Mouse (Mus musculus) frontal cortex, postnatal 25 days (tissue): ENCODE data around the gene Trio.

ENCODE experiments used
- DNase-seq, 2 experiments: peaks; one replicate each; pipeline ENCODE4 v3.0.0; 2022; ENCODE audit warnings: low spot score in 2 of 2

Trio gene

DNA sequence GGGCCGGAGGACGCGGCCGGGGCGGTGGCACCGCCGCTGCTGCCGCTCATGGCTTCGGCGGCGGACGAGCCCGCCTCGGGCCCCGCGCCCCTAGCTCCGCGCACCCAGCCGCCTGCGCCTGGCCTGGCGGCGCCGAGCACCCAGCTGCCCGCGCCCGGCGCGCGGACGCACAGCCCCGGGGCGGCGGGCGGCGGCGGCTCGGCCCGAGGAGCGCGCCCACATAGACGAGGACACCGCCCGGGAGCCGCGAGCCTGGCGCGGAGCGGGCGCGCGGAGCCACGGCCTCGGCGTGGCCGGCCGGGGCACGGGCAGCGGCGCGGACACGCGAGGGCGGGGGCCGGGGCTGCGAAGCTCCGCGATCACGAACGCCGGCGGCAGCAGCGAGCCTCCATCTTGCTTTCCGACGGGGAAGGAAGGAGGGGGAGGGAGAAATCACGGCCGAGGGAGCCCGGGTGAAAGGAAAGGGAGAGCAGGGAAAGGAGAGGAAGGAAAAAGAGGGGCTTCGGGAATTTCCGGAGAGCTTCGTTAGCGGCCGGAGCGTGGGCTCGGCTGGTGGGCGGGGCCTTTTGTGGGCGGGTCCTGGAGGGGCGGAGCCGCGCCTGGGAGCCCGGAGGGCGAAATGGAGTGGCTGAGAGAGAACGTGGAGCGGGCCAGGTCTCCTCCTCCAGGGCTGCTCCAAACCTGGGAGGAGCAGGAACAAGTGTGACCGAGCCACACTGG is at the start of gene Trio:
Trio (minus strand) TSS at position 402 of the 720 bp plus-strand sequence.
- peak; percentile 92 to 96 for DNase-seq

GRCm38 (mm10) chr15:28074416-28074970 is 48.8 kb upstream of the Trio start:
- DNase-seq, result no peak

GRCm38 (mm10) chr15:28071601-28072000 is 46.0 kb upstream of the Trio start:
- DNase-seq, result no peak

DNA sequence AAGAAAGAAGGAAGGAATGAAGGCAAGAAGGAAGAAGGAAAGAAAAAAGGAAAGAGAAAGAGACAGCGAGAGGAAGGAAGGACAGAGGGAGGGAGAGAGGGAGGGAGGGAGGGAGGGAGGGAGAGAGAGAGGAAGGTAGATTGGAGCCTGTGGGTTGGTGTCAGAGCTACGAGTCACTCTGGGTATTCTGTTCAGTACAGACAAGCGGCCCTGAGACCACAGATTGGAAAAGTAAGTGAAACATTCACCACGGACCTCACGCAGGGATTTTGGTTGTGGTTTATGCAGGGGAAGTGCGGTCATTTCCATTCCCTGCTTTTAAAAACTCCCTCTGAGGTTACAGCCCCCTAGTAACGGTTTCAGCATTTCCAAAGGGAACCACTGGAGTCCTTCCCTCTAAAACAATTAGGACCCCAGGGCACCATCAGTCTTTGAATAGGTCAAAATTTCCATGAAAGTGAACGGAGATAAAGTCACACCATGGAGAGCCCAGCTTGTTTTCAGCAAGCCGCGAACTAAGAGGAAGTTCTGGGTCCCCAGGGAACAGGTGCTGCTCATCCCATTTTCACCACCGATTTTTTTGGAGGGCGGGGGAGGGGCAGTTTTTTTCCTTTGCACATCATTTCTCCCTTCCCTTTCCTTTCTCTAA is 45.2 kb upstream of the Trio start:
- DNase-seq, result no peak

GRCm38 (mm10) chr15:28070221-28070620 is 44.6 kb upstream of the Trio start:
- DNase-seq, result no peak

GRCm38 (mm10) chr15:28067373-28067772 is 41.7 kb upstream of the Trio start:
- no peak for DNase-seq

- no peak for DNase-seq
Observed at GRCm38 (mm10) chr15:28066468-28066867, 40.8 kb upstream of the Trio start.

DNA sequence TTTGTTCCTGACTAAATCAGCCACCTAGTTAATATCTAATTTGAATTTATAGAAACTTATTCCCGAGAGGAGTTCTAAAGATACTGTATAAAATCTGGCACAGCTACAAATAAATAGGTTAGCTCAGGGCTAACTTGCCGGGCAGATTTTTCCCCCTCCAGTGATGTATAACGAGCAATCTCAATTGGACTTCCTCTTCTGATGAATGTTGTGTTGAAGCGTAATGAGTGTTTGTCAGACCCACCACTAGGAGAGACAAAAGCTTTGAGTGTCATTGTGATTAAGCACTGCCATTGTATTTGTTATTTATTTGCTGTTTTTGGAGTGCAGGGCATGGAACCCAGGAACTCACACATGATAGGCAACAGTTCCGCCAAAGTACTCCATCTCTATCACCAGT is 39.9 kb upstream of the Trio start:
- DNase-seq, result no peak

- DNase-seq, result no peak
Observed at GRCm38 (mm10) chr15:28064733-28065088, 39.1 kb upstream of the Trio start.

- DNase-seq, result no peak
Observed at GRCm38 (mm10) chr15:28064081-28064732, 38.6 kb upstream of the Trio start.

DNA sequence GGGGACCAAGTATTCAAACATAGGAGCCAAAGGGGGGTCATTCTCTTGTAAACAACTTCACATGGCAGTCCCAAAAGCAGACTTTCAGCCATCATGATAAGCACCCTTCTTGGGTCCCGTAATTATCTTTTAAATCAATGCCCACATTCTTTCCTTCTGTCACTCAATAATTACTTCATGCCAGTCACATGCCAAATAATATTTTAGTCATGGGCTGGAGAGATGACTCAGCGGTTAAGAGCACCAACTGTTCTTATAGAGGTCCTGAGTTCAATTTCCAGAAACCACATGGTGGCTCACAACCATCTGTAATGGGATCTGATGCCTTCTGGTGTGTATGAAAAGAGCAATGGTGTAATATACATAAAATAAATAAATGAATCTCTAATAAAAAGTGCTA is 37.8 kb upstream of the Trio start:
- DNase-seq, result no peak

- no peak for DNase-seq
Observed at GRCm38 (mm10) chr15:28062016-28062415, 36.4 kb upstream of the Trio start.

- no peak for DNase-seq
Observed at GRCm38 (mm10) chr15:28060977-28061376, 35.3 kb upstream of the Trio start.

DNA sequence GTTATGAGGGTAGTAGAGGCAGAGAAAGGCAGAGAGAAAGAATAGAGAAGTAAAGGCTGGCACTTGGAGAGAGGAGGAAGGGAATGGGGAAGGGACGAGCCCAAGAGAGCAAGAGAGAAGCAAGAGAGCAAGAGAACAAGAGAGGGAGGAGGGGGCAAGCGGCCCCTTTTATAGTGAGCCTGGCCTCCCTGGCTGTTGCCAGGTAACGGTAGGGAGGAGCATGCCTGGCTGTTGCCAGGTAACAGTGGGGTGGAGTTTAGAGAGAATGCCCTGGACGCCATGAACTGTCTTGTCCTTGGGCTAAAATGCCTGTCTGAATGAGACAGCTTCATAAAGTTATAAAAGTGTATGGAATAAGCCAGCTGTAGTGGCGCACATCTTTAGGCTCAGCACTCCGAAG is 34.8 kb upstream of the Trio start:
- DNase-seq, result no peak

- DNase-seq, result no peak
Observed at GRCm38 (mm10) chr15:28057545-28057944, 31.9 kb upstream of the Trio start.

DNA sequence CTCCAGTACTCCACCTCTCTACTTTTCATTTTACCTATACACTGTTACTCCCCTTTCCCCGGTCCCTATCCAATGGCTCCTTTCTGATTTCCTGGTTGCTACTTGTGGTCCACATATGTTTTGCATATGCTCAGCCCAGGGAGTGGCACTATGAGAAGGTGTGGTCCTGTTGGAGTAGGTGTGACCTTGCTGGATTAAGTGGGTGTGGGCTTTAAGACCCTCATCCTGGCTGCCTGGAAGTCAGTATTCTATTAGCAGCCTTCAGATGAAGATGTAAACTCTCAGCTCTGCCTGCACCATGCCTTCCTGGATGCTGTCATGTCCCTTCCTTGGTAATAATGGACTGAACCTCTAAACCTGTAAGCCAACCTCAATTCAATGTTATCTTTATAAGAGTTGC is 29.1 kb upstream of the Trio start:
- no peak for DNase-seq

- no peak for DNase-seq
Observed at GRCm38 (mm10) chr15:28054111-28054510, 28.5 kb upstream of the Trio start.

DNA sequence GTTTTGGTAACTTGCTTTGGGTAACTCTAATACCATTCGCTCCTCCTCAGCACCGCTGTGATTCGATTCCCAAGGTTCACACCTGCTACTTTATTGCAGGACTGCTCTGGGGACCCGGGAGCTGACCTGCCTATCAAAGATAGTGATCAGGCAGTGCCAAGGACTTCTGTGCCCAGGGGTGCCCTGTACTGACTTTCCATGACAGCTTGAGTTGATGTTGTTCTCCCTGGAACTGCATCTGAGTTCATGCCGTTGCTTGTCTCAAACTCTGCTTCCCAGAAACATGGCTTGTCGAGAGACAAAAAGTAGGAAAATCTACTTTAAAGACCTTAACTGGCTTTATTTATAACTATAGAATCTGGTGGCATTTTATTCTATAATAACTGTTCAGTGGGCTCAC is 27.6 kb upstream of the Trio start:
- no peak for DNase-seq

DNA sequence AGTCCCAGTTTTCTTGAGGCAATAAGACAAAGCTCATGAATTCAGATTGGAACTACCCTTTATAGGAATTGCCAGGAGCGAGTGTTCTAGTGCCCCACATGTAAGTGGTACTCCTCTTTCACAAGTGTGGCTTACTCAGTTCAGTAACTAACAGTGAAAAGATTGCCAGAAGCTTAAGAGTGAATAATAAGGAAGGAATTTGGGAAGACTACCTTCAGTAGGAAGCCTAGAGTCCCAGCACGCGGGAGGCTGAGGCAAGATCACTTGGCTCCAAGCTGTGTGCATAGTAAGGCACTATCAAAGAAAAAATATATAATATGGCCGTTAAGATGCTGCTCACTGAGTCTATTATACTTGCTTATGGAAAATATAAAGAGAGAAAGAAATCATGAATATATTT is 26.2 kb upstream of the Trio start:
- no peak for DNase-seq

GRCm38 (mm10) chr15:28051104-28051625 is 25.5 kb upstream of the Trio start:
- DNase-seq, result no peak

DNA sequence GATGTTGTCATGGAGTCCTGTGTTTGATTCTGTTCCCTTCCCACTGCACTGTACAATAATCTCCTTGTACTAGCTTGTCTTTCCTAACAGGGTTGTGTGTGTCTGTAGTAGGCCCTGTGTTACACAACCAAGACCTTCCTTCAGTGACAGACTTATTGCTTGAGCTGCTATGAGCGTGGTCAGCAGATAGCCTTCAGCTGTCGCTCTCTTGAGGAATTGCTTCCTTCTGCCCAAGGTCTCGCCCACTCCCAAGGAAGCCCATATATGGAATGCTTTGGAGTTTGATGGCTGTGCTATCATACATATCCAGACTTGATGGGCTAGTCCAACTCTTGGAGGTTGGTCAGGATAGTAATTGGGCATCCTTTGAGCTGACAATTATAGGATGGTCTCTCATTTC is 22.1 kb upstream of the Trio start:
- no peak for DNase-seq

DNA sequence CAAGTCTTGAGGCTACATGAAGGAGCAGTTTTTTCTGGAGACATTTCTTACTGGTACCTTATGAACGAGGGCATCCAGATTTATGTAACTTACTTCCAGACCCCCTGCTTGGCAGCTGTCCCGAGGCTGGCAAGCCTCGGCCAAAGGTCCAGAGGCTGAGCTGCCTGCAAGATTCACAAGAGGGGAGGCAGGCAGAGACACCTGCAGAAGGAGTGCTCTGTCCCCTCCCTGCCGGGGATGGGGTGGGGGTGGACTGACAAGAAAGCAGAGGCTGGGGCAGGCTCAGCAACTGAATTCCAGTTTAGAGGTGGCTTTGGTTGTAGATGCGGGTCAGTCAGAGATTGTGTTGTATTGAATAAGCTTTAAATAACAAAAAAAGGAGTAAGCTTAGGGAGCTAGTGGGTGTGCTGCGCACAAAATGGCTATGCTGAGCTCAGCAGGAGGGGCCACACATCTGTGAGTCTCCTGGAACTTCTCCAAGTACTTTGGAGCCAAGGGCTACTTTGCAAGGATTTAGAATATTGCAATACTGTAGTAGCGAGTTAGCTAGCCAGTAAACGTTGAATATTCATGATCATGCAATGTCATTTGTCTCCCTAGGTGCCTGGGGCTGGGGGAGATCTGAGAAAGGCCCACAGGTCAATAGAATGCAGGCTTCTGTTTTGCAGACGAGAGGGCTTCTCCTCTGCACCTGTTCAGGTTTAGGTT is 15.7 kb upstream of the Trio start:
- no peak for DNase-seq
